Mouse (Mus musculus): ENCODE measurements around the gene Fibp. TPM values are rescaled to one million over a fixed set of nuclear protein-coding genes. Genes with fewer than 3 reads are reported as not detected.

Gene Fibp
- polyA plus RNA-seq, 1 experiment = 99.5 TPM

DNA sequence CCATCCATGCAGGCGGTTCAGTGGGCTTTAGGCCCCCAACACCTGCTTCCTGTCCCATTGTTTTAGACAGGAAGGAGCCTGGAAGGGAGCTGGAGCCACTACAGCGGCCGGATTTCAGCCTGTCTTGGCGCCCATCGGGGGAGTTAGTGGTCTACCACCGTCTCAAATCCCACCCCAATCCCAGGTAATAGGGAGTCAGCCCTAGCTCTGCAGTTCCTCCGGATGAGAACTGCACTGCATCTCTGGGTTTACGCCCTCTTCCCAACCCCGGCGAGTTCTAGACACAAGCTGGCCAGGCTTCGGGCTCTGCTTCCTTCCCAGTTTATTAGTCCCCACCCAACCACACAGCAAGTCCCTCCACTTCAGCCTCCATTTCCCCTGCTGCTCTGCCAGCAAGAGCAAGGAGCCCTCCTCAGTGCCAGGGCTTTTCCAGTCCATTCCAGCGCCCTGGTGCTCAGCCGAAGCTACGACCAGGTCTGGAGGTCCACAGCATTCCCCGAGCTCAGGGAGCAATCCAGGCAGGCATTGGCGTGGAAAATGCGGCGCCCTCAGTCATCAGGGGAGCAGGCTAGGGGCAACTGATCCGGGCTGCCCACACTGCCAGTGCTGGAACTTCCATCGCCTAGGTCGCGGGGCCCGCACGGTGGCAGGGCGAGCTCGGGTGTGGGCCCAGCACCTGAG is 4.0 kb upstream of the Fibp start:
- 0 out of 2 replicates have a peak, but pooled peaks cover 1% of the 10 kb centered on the region for H3K36me3 ChIP-seq (ENCODE audit: control insufficient read depth, insufficient read depth, low read length)
- peak overlapping the region; percentile 84 for H3K27ac ChIP-seq (ENCODE audit: insufficient read depth, low read depth, low read length)
- DNase-seq = peak; percentile 65
- 7% methylated on average over 26 of the region's 26 CpGs for WGBS
- peak overlapping the region; percentile 61 for H3K4me3 ChIP-seq (ENCODE audit: insufficient read depth, low read depth, low read length)
- TF ChIP-seq CTCF (conservative IDR thresholded peaks at IDR 0.05; ENCODE audit: insufficient read depth, insufficient read length, low read depth, low read length) = no peak
- no peak for TF ChIP-seq POLR2A (IDR thresholded peaks at IDR 0.05; ENCODE audit: low read depth, low read length)
- peaks cover 2% of the 10 kb centered on the region; the same call in 1 of the 2 replicates for H3K4me1 ChIP-seq (ENCODE audit: control insufficient read depth, insufficient read depth, low read length)
- H3K27me3 ChIP-seq (replicated peaks; ENCODE audit: control insufficient read depth, insufficient read depth, low read length) = no peaks in the 10 kb centered on the region

- Histone ChIP-seq H3K27ac (ENCODE audit: insufficient read depth, low read depth, low read length) (peak overlapping the region; percentile 84), H3K36me3 (ENCODE audit: control insufficient read depth, insufficient read depth, low read length) (0 out of 2 replicates have a peak, but pooled peaks cover 1% of the 10 kb centered on the region), H3K27me3 (replicated peaks; ENCODE audit: control insufficient read depth, insufficient read depth, low read length) (no peaks in the 10 kb centered on the region), H3K4me1 (ENCODE audit: control insufficient read depth, insufficient read depth, low read length) (peaks cover 2% of the 10 kb centered on the region; the same call in 1 of the 2 replicates), H3K4me3 (ENCODE audit: insufficient read depth, low read depth, low read length) (peak overlapping the region; percentile 61)
- WGBS = under 1% methylated on average over 70 of the region's 70 CpGs
- TF ChIP-seq CTCF (conservative IDR thresholded peaks at IDR 0.05; ENCODE audit: insufficient read depth, insufficient read length, low read depth, low read length) (no peak), POLR2A (IDR thresholded peaks at IDR 0.05; ENCODE audit: low read depth, low read length) (peak; percentile 90)
- DNase-seq = peak; percentile 98
Observed at GRCm38 (mm10) chr19:5456922-5457745, 3.3 kb upstream of the Fibp start.

DNA sequence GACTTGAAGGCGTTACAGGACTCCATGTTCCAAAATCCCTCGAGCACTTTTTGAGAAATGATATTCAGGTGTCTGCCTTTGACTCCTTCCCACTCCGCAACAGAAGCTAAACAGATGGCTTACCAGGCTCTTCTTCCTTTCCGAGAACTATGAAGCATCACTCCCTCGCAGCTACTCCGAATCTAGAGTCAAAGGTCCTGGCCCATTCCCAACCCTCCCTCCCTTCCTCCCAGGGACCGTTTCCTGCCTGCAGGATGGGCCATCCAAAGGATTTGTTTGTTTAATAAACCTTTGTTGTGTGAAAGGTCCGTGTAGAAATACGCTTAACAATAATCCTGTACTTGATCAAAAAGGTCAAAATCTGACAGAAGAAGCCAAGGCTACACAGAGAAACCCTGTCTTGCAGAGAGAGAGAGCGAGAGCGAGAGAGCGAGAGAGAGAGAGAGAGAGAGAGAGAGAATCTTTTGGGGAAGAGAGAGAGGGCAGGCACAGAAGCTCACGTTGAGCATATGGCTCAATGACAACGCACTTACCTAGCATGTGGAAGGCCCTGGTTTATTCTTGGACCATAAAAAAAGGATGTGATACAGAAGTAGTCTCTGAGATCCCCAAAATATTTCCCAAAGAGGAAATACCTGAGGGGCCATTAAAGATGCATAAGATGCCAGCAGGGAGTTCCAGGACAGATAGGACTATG is 2.5 kb upstream of the Fibp start, which contains the start of gene Ccdc85b:
Ccdc85b (minus strand) TSS at position 149 of the 697 bp plus-strand sequence.
- H3K27me3 ChIP-seq (replicated peaks; ENCODE audit: control insufficient read depth, insufficient read depth, low read length) = no peaks in the 10 kb centered on the region
- H3K36me3 ChIP-seq (ENCODE audit: control insufficient read depth, insufficient read depth, low read length) = 0 out of 2 replicates have a peak, but pooled peaks cover 1% of the 10 kb centered on the region
- TF ChIP-seq POLR2A (IDR thresholded peaks at IDR 0.05; ENCODE audit: low read depth, low read length) (no peak), CTCF (conservative IDR thresholded peaks at IDR 0.05; ENCODE audit: insufficient read depth, insufficient read length, low read depth, low read length) (no peak)
- H3K4me3 ChIP-seq (ENCODE audit: insufficient read depth, low read depth, low read length) = peak within 1 kb of the TSS; percentile 61
- WGBS = 8% methylated on average over 14 of the region's 14 CpGs
- peaks cover 2% of the 10 kb centered on the region; the same call in 1 of the 2 replicates for H3K4me1 ChIP-seq (ENCODE audit: control insufficient read depth, insufficient read depth, low read length)
- DNase-seq = no peak
- H3K27ac ChIP-seq (ENCODE audit: insufficient read depth, low read depth, low read length) = peak within 1 kb of the TSS; percentile 84

- WGBS = 72% methylated on average over 7 of the region's 7 CpGs
- no peak overlapping the region for H3K27ac ChIP-seq (ENCODE audit: insufficient read depth, low read depth, low read length)
- no peak overlapping the region for H3K4me3 ChIP-seq (ENCODE audit: insufficient read depth, low read depth, low read length)
- TF ChIP-seq POLR2A (IDR thresholded peaks at IDR 0.05; ENCODE audit: low read depth, low read length) (no peak), CTCF (conservative IDR thresholded peaks at IDR 0.05; ENCODE audit: insufficient read depth, insufficient read length, low read depth, low read length) (no peak)
- H3K27me3 ChIP-seq (replicated peaks; ENCODE audit: control insufficient read depth, insufficient read depth, low read length) = no peaks in the 10 kb centered on the region
- DNase-seq = peak; percentile 63
- peaks cover 2% of the 10 kb centered on the region; the same call in 1 of the 2 replicates for H3K4me1 ChIP-seq (ENCODE audit: control insufficient read depth, insufficient read depth, low read length)
- H3K36me3 ChIP-seq (ENCODE audit: control insufficient read depth, insufficient read depth, low read length) = 0 out of 2 replicates have a peak, but pooled peaks cover 1% of the 10 kb centered on the region
Observed at GRCm38 (mm10) chr19:5459019-5459418, 1.4 kb upstream of the Fibp start.

- no peak overlapping the region for H3K27ac ChIP-seq (ENCODE audit: insufficient read depth, low read depth, low read length)
- no peak overlapping the region for H3K4me3 ChIP-seq (ENCODE audit: insufficient read depth, low read depth, low read length)
- 0 out of 2 replicates have a peak, but pooled peaks cover 1% of the 10 kb centered on the region for H3K36me3 ChIP-seq (ENCODE audit: control insufficient read depth, insufficient read depth, low read length)
- WGBS = 27% methylated on average over 3 of the region's 3 CpGs
- H3K4me1 ChIP-seq (ENCODE audit: control insufficient read depth, insufficient read depth, low read length) = peaks cover 2% of the 10 kb centered on the region; the same call in 1 of the 2 replicates
- TF ChIP-seq POLR2A (IDR thresholded peaks at IDR 0.05; ENCODE audit: low read depth, low read length) (no peak), CTCF (conservative IDR thresholded peaks at IDR 0.05; ENCODE audit: insufficient read depth, insufficient read length, low read depth, low read length) (no peak)
- no peak for DNase-seq
- no peaks in the 10 kb centered on the region for H3K27me3 ChIP-seq (replicated peaks; ENCODE audit: control insufficient read depth, insufficient read depth, low read length)
Observed at GRCm38 (mm10) chr19:5459896-5460295, 519 bp upstream of the Fibp start.

DNA sequence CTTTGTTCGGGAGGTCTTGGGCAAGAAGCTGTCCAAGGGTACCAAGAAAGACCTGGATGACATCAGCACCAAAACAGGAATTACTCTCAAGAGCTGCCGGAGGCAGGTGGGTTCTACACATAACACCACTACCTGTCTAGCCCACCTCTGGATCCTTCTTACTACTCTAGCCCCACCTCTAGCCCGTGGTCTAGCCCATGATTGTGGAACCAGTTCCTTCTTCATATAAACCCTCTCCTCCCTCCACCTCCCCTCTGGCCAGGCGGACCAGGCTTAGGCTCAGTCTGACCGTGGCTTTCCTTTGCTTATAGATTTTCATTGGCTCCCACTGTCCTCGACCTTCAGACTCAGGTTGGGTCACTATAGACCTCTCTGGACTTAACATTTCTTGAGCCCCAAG is 996 bp downstream of the Fibp start:
- WGBS = 80% methylated on average over 6 of the region's 6 CpGs
- Histone ChIP-seq H3K27ac (ENCODE audit: insufficient read depth, low read depth, low read length) (no peak overlapping the region), H3K27me3 (replicated peaks; ENCODE audit: control insufficient read depth, insufficient read depth, low read length) (no peaks in the 10 kb centered on the region), H3K4me1 (ENCODE audit: control insufficient read depth, insufficient read depth, low read length) (peaks cover 2% of the 10 kb centered on the region; the same call in 1 of the 2 replicates), H3K4me3 (ENCODE audit: insufficient read depth, low read depth, low read length) (no peak overlapping the region), H3K36me3 (ENCODE audit: control insufficient read depth, insufficient read depth, low read length) (no peaks in the 10 kb centered on the region; the same call in 1 of the 2 replicates)
- TF ChIP-seq CTCF (conservative IDR thresholded peaks at IDR 0.05; ENCODE audit: insufficient read depth, insufficient read length, low read depth, low read length) = no peak
- TF ChIP-seq POLR2A (IDR thresholded peaks at IDR 0.05; ENCODE audit: low read depth, low read length) = no peak
- no peak for DNase-seq
